In genomic region chr7:121705051-121705450, GRCm38 (mm10) we compare ENCODE assay signal across 14 mouse cellular contexts. TPM values are rescaled to one million over a fixed set of nuclear protein-coding genes. Genes with fewer than 3 reads are reported as not detected.
DNase-seq lines count a peak whose midpoint lies in the region; ATAC-seq and TF ChIP-seq lines count a peak whose summit lies in the region.
"Had no signal": no experiment of that assay in that cellular context is flagged by ENCODE, and none has a peak within 500 bp of the region (broad histone marks: within the 10 kb centered on the region; RNA-seq: fewer than 3 reads in every experiment).

No protein-coding gene starts in this region.

- TF ChIP-seq POLR2A in myocyte (IDR thresholded peaks at IDR 0.05; ENCODE audit: insufficient read length, low read depth), result no peak

- no peak overlapping the region for H3K4me3 ChIP-seq in liver, embryonic 11.5 days (ENCODE audit: low read depth, low read length)
- no peak overlapping the region for H3K4me3 ChIP-seq in embryonic facial prominence, embryonic 11.5 days (ENCODE audit: low read depth, low read length)
- peak overlapping the region; percentile 95; the same call in 1 of the 2 replicates for H3K4me3 ChIP-seq in hindbrain, embryonic 16.5 days (ENCODE audit: low read length)
- H3K4me3 ChIP-seq in myocyte, result peak overlapping the region; percentile 28

- no peaks in the 10 kb centered on the region for H3K9me3 ChIP-seq in liver, embryonic 11.5 days (ENCODE audit: control insufficient read depth, low read length)
- no peaks in the 10 kb centered on the region for H3K9me3 ChIP-seq in embryonic facial prominence, embryonic 11.5 days (replicated peaks; ENCODE audit: control insufficient read depth, low read length)
- H3K9me3 ChIP-seq in hindbrain, embryonic 16.5 days (ENCODE audit: control insufficient read depth, low read length), result no peaks in the 10 kb centered on the region

- H3K4me2 ChIP-seq in liver, embryonic 11.5 days, result peak overlapping the region; percentile 98
- no peak overlapping the region for H3K4me2 ChIP-seq in embryonic facial prominence, embryonic 11.5 days (ENCODE audit: low read depth, low read length)
- H3K4me2 ChIP-seq in hindbrain, embryonic 16.5 days (ENCODE audit: low read length), result peak overlapping the region; percentile 79
- H3K4me2 ChIP-seq in myocyte (ENCODE audit: low read depth), result peak overlapping the region; percentile 76

- no peak overlapping the region for H3K9ac ChIP-seq in liver, embryonic 11.5 days (ENCODE audit: low read depth, low read length)
- no peak overlapping the region for H3K9ac ChIP-seq in embryonic facial prominence, embryonic 11.5 days (replicated peaks; ENCODE audit: low read length)
- no peak overlapping the region for H3K9ac ChIP-seq in hindbrain, embryonic 16.5 days (ENCODE audit: low read depth, low read length)

- peaks cover 64% of the 10 kb centered on the region for H3K79me2 ChIP-seq in myocyte (ENCODE audit: control insufficient read depth, insufficient read depth)

- no peak for ATAC-seq in liver, embryonic 11.5 days (replicated peaks; ENCODE audit: low FRiP score)
- no peak for ATAC-seq in embryonic facial prominence, embryonic 11.5 days (replicated peaks; ENCODE audit: insufficient number of reproducible peaks, low FRiP score, low TSS enrichment, low read depth)
- ATAC-seq in hindbrain, embryonic 16.5 days, result no peak

- no peak overlapping the region for H3K27ac ChIP-seq in liver, embryonic 11.5 days (ENCODE audit: low read depth, low read length)
- no peak overlapping the region for H3K27ac ChIP-seq in embryonic facial prominence, embryonic 11.5 days (replicated peaks; ENCODE audit: low read depth, low read length)
- no peak overlapping the region for H3K27ac ChIP-seq in hindbrain, embryonic 16.5 days (ENCODE audit: low read depth, low read length)
- H3K27ac ChIP-seq: gastrocnemius, adult 2 months; macrophage had no signal

- H3K36me3 ChIP-seq in liver, embryonic 11.5 days (ENCODE audit: control insufficient read depth, insufficient read depth, low read length), result no peaks in the 10 kb centered on the region; the same call in 1 of the 2 replicates
- no peaks in the 10 kb centered on the region for H3K36me3 ChIP-seq in embryonic facial prominence, embryonic 11.5 days (replicated peaks; ENCODE audit: control insufficient read depth, insufficient read depth, low read depth, low read length)
- no peaks in the 10 kb centered on the region for H3K36me3 ChIP-seq in hindbrain, embryonic 16.5 days (ENCODE audit: control insufficient read depth, insufficient read depth, low read length)
- no peaks in the 10 kb centered on the region for H3K36me3 ChIP-seq in myocyte (ENCODE audit: control insufficient read depth, insufficient read depth)

- peaks cover 32% of the 10 kb centered on the region for H3K4me1 ChIP-seq in liver, embryonic 11.5 days (replicated peaks; ENCODE audit: control insufficient read depth, insufficient read depth, low read length)
- H3K4me1 ChIP-seq in embryonic facial prominence, embryonic 11.5 days (ENCODE audit: control insufficient read depth, insufficient read depth, low read length), result no peaks in the 10 kb centered on the region
- H3K4me1 ChIP-seq in hindbrain, embryonic 16.5 days (ENCODE audit: control insufficient read depth, insufficient read depth, low read depth, low read length), result peaks cover 26% of the 10 kb centered on the region

- DNase-seq in liver, embryonic 11.5 days (ENCODE audit: low spot score), result no peak
- DNase-seq in liver, result no peak
- DNase-seq in embryonic facial prominence, embryonic 11.5 days (ENCODE audit: low spot score), result peak; percentile 23
- DNase-seq in right cerebral cortex, adult 2 months (ENCODE audit: low spot score in 2 of 2), result no peak
- no peak for DNase-seq in lung, postnatal 36 days
- DNase-seq in layer of hippocampus, postnatal 14 days (ENCODE audit: low spot score in 2 of 2), result no peak
- DNase-seq: adrenal gland, adult 8-10 months; cerebellum, adult 9-10 months; gastrocnemius, adult 2 months; heart, postnatal 4 days; thymus, adult 2 months had no signal

- no peaks in the 10 kb centered on the region for H3K27me3 ChIP-seq in liver, embryonic 11.5 days (replicated peaks; ENCODE audit: control insufficient read depth, insufficient read depth, low read length)
- H3K27me3 ChIP-seq in embryonic facial prominence, embryonic 11.5 days (ENCODE audit: control insufficient read depth, insufficient read depth, low read length), result no peaks in the 10 kb centered on the region
- no peaks in the 10 kb centered on the region for H3K27me3 ChIP-seq in hindbrain, embryonic 16.5 days (replicated peaks; ENCODE audit: control insufficient read depth, insufficient read depth, low read length)
- H3K27me3 ChIP-seq in myocyte (ENCODE audit: control insufficient read depth, insufficient read depth, insufficient read length), result no peaks in the 10 kb centered on the region

- WGBS in liver, embryonic 11.5 days, result 85% methylated on average over 2 of the region's 2 CpGs
- 93% methylated on average over 2 of the region's 2 CpGs for WGBS in embryonic facial prominence, embryonic 11.5 days
- WGBS in hindbrain, embryonic 16.5 days, result 82% methylated on average over 2 of the region's 2 CpGs

- no peak overlapping the region for H3ac ChIP-seq in myocyte (ENCODE audit: control insufficient read depth, insufficient read length)

TF ChIP-seq in myocyte, 11 proteins besides CTCF, POLR2A, EP300 and RAD21:
- TF ChIP-seq SRF (IDR thresholded peaks at IDR 0.05; ENCODE audit: control insufficient read depth, insufficient read length, low read depth), result no peak
- TF ChIP-seq MYOD1 (IDR thresholded peaks at IDR 0.05; ENCODE audit: control insufficient read depth in 1 of 3, insufficient read length in 2 of 3, low read depth in 2 of 3), result no peak
- no peak for TF ChIP-seq MAX (IDR thresholded peaks at IDR 0.05; ENCODE audit: low read depth)
- no peak for TF ChIP-seq CEBPB (IDR thresholded peaks at IDR 0.05; ENCODE audit: insufficient read depth, poor library complexity, severe bottlenecking)
- no peak for TF ChIP-seq USF1 (IDR thresholded peaks at IDR 0.05; ENCODE audit: low read depth)
- no peak for TF ChIP-seq E2F4 (IDR thresholded peaks at IDR 0.05; ENCODE audit: insufficient read depth)
- no peak for TF ChIP-seq POLR2AphosphoS2 (IDR thresholded peaks at IDR 0.05; ENCODE audit: insufficient read length, low read depth)
- TF ChIP-seq MYOG (IDR thresholded peaks at IDR 0.05; ENCODE audit: control insufficient read depth in 1 of 3, insufficient read depth in 1 of 3, insufficient read length in 2 of 3, low read depth in 2 of 3), result no peak
- no peak for TF ChIP-seq TCF12 (IDR thresholded peaks at IDR 0.05; ENCODE audit: insufficient read depth, poor library complexity, severe bottlenecking)

RNA-seq across cellular contexts. Expression of gene Usp31, which starts 2.0 kb away (rescaled TPM):
- 2.9 and 3.5 TPM in 2 replicates for polyA plus RNA-seq in liver, embryonic 11.5 days (2014; fragmentation: Nextera tagmentation; extraction: Ambion mirVana)
- 2.8 and 3.3 TPM in 2 replicates for polyA plus RNA-seq in embryonic facial prominence, embryonic 11.5 days (2014; fragmentation: Nextera tagmentation; extraction: Ambion mirVana)
- polyA plus RNA-seq in hindbrain, embryonic 16.5 days (2015; fragmentation: Nextera tagmentation; extraction: Ambion mirVana), result 3.0 and 3.4 TPM in 2 replicates
- polyA plus RNA-seq in myocyte (2012; fragmentation: generic; extraction: Trizol), result 3.6 TPM
- total RNA-seq in layer of hippocampus, postnatal 14 days (2021), result 10 to 100 TPM; 46.5 to 48.4 TPM

RNA-seq across cellular contexts. Expression of gene Scnn1g, which starts 29.2 kb away (rescaled TPM):
- not detected in 2 replicates for polyA plus RNA-seq in liver, embryonic 11.5 days (2014; fragmentation: Nextera tagmentation; extraction: Ambion mirVana)
- polyA plus RNA-seq in embryonic facial prominence, embryonic 11.5 days (2014; fragmentation: Nextera tagmentation; extraction: Ambion mirVana), result 0.07 and 0.49 TPM in 2 replicates
- polyA plus RNA-seq in hindbrain, embryonic 16.5 days (2015; fragmentation: Nextera tagmentation; extraction: Ambion mirVana), result 0.11 TPM in 1 of 2 replicates, not detected in the other
- not detected for polyA plus RNA-seq in myocyte (2012; fragmentation: generic; extraction: Trizol)
- total RNA-seq in layer of hippocampus, postnatal 14 days (2021), result under 1 TPM in 1 of 2 experiments, not detected in 1; 0.14 TPM
- total RNA-seq: gastrocnemius, adult 2 months; heart, postnatal 4 days had no signal
- polyA plus RNA-seq: macrophage had no signal

Comparison
In these comparisons a context has a peak if more than half of its experiments do, and no peak if none do; other contexts are left out.
1. H3K4me3 ChIP-seq: peak in hindbrain, embryonic 16.5 days (single experiment) and myocyte (single experiment); none in liver, embryonic 11.5 days (single experiment) and embryonic facial prominence, embryonic 11.5 days (single experiment).